Mouse (Mus musculus): Measurements from ENCODE around the gene Oas3.

Gene Oas3

DNA sequence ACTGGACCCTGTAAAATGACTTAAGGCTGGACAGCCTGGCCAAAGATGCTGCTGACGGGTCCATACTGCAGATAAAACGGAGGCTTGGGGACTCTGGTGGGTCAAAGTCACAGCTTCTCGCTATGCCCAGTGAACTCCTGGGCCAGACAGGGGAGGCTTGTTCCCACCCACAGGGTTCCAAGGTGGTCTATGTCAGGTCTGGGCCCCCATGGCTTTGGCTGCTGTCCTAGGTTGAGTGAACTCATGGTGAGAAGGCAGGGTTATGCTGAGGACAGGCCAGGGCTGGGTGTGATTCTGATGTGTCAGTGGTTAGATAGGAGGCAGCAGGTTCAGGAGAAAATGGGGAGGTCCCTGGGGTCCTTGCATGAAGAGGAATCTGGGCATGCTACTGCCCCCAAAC, 73.8 kb downstream of the Oas3 start:
- DNase-seq (ENCODE audit: low read depth, low spot score): no peak
